Mouse (Mus musculus): ENCODE data around the gene Tmem200a. TPM values are rescaled to one million over a fixed set of nuclear protein-coding genes. Genes with fewer than 3 reads are reported as not detected.

Gene Tmem200a
- total and polyA plus RNA-seq, 3 experiments: not detected

GRCm38 (mm10) chr10:25984056-25984455, 94.8 kb downstream of the Tmem200a start:
- no peaks in the 10 kb centered on the region for H3K27me3 ChIP-seq (replicated peaks)
- H3K4me3 ChIP-seq (replicated peaks in 1 of 3; ENCODE audit: low read depth in 2 of 3, low read length in 2 of 3, poor library complexity in 1 of 3): no peak overlapping the region
- no peaks in the 10 kb centered on the region for H3K79me2 ChIP-seq (replicated peaks; ENCODE audit: control insufficient read depth, extremely low read depth, insufficient read depth, poor library complexity, severe bottlenecking)
- no peaks in the 10 kb centered on the region for H3K36me3 ChIP-seq (replicated peaks in 1 of 2; ENCODE audit: control insufficient read depth in 1 of 2, insufficient read depth in 1 of 2, low read length in 1 of 2)
- no peak overlapping the region for H3K27ac ChIP-seq (ENCODE audit: insufficient read depth, low read depth)
- H3K4me1 ChIP-seq (ENCODE audit: control insufficient read depth in 1 of 2, insufficient read depth in 2 of 2): no peaks in the 10 kb centered on the region
- H3K9ac ChIP-seq (ENCODE audit: insufficient read depth, low read depth): no peak overlapping the region
- TF ChIP-seq NELFE (IDR thresholded peaks at IDR 0.05; ENCODE audit: low read depth, low read length): no peak
- TF ChIP-seq MAFK (IDR thresholded peaks at IDR 0.05; ENCODE audit: insufficient replicate concordance, low read length): no peak
- TF ChIP-seq BHLHE40 (IDR thresholded peaks at IDR 0.05; ENCODE audit: low read depth, low read length): no peak
- TF ChIP-seq MAX (IDR thresholded peaks at IDR 0.05; ENCODE audit: low read length): no peak
- TF ChIP-seq MEF2A (IDR thresholded peaks at IDR 0.05; ENCODE audit: borderline replicate concordance, low read depth, low read length): no peak
- no peak for TF ChIP-seq IRF4 (IDR thresholded peaks at IDR 0.05; ENCODE audit: low read depth, low read length)
- no peak for TF ChIP-seq ZNF384 (IDR thresholded peaks at IDR 0.05; ENCODE audit: low read depth, low read length)
- TF ChIP-seq JUN (IDR thresholded peaks at IDR 0.05; ENCODE audit: insufficient read depth, low read depth, low read length): no peak
- no peak for TF ChIP-seq E2F4 (IDR thresholded peaks at IDR 0.05; ENCODE audit: insufficient replicate concordance, low read depth, low read length)
- TF ChIP-seq POLR2A (IDR thresholded peaks at IDR 0.05; ENCODE audit: low read depth, low read length): no peak
- no peak for TF ChIP-seq RCOR1 (conservative IDR thresholded peaks at IDR 0.05; ENCODE audit: low read depth, low read length)
- TF ChIP-seq JUND (conservative IDR thresholded peaks at IDR 0.05; ENCODE audit: low read depth, low read length): no peak
- TF ChIP-seq HCFC1 (IDR thresholded peaks at IDR 0.05; ENCODE audit: low read depth, low read length): no peak
- in situ Hi-C loops (cut with MboI; ENCODE audit: low pct_ligation_motif_present, low pct_unique_long_range_greater_than_20kb, low sequenced_read_pairs) (no loop called here), dilution Hi-C loops (cut with MboI; ENCODE audit: extremely low pct_ligation_motif_present, extremely low pct_unique_long_range_greater_than_20kb, low sequenced_read_pairs) (no loop called here)
- no peak overlapping the region for H3K4me2 ChIP-seq (ENCODE audit: insufficient read depth, low read depth, poor library complexity, severe bottlenecking)
- DNase-seq (ENCODE audit: extremely low read depth): no peak
- H3K9me3 ChIP-seq (replicated peaks; ENCODE audit: low read length): no peaks in the 10 kb centered on the region

GRCm38 (mm10) chr10:25982617-25983016, 96.2 kb downstream of the Tmem200a start:
- H3K9ac ChIP-seq (ENCODE audit: insufficient read depth, low read depth): no peak overlapping the region
- H3K27me3 ChIP-seq (replicated peaks): no peaks in the 10 kb centered on the region
- no peak overlapping the region for H3K4me3 ChIP-seq (replicated peaks in 1 of 3; ENCODE audit: low read depth in 2 of 3, low read length in 2 of 3, poor library complexity in 1 of 3)
- no peaks in the 10 kb centered on the region for H3K79me2 ChIP-seq (replicated peaks; ENCODE audit: control insufficient read depth, extremely low read depth, insufficient read depth, poor library complexity, severe bottlenecking)
- dilution Hi-C loops (cut with MboI; ENCODE audit: extremely low pct_ligation_motif_present, extremely low pct_unique_long_range_greater_than_20kb, low sequenced_read_pairs) (no loop called here), in situ Hi-C loops (cut with MboI; ENCODE audit: low pct_ligation_motif_present, low pct_unique_long_range_greater_than_20kb, low sequenced_read_pairs) (no loop called here)
- H3K4me1 ChIP-seq (ENCODE audit: control insufficient read depth in 1 of 2, insufficient read depth in 2 of 2): no peaks in the 10 kb centered on the region
- TF ChIP-seq GABPA (IDR thresholded peaks at IDR 0.05; ENCODE audit: insufficient replicate concordance, low read depth, low read length) (no peak), POLR2A (IDR thresholded peaks at IDR 0.05; ENCODE audit: low read depth, low read length) (no peak), MAFK (IDR thresholded peaks at IDR 0.05; ENCODE audit: insufficient replicate concordance, low read length) (no peak), MAX (IDR thresholded peaks at IDR 0.05; ENCODE audit: low read length) (no peak), TBP (conservative IDR thresholded peaks at IDR 0.05; ENCODE audit: low read depth, low read length) (no peak), SIN3A (IDR thresholded peaks at IDR 0.05; ENCODE audit: low read length) (no peak), E2F4 (IDR thresholded peaks at IDR 0.05; ENCODE audit: insufficient replicate concordance, low read depth, low read length) (no peak), HCFC1 (IDR thresholded peaks at IDR 0.05; ENCODE audit: low read depth, low read length) (no peak), RCOR1 (conservative IDR thresholded peaks at IDR 0.05; ENCODE audit: low read depth, low read length) (no peak), MAZ (IDR thresholded peaks at IDR 0.05; ENCODE audit: low read depth, low read length) (no peak)
- no peaks in the 10 kb centered on the region for H3K36me3 ChIP-seq (replicated peaks in 1 of 2; ENCODE audit: control insufficient read depth in 1 of 2, insufficient read depth in 1 of 2, low read length in 1 of 2)
- H3K4me2 ChIP-seq (ENCODE audit: insufficient read depth, low read depth, poor library complexity, severe bottlenecking): no peak overlapping the region
- no peak overlapping the region for H3K27ac ChIP-seq (ENCODE audit: insufficient read depth, low read depth)
- H3K9me3 ChIP-seq (replicated peaks; ENCODE audit: low read length): no peaks in the 10 kb centered on the region
- no peak for DNase-seq (ENCODE audit: extremely low read depth)

All from CH12.LX (cell line).